Mouse (Mus musculus): ENCODE data around the gene Gpatch4. TPM values are rescaled to one million over a fixed set of nuclear protein-coding genes. Genes with fewer than 3 reads are reported as not detected.

Gene Gpatch4
- 33.7 and 35.0 TPM in 2 replicates for polyA plus RNA-seq (2015; fragmentation: Nextera tagmentation; extraction: Ambion mirVana)

- H3K4me2 ChIP-seq: peak within 1 kb of the TSS; percentile 62
- no peaks in the 10 kb centered on the region for H3K9me3 ChIP-seq
- 0 out of 2 replicates have a peak within 1 kb of the TSS, but pooled peaks have one; percentile 40 for H3K27ac ChIP-seq
- H3K27me3 ChIP-seq (replicated peaks): no peaks in the 10 kb centered on the region; the same call in 1 of the 2 replicates
- peak; percentile 89 for ATAC-seq (ENCODE audit: insufficient read depth, low FRiP score, low read depth)
- H3K36me3 ChIP-seq: no peaks in the 10 kb centered on the region
- peak within 1 kb of the TSS; percentile 84 for H3K4me3 ChIP-seq (replicated peaks)
- peak within 1 kb of the TSS; percentile 47 for H3K9ac ChIP-seq
- 10% methylated on average over 36 of the region's 36 CpGs for WGBS
- H3K4me1 ChIP-seq: 0 out of 2 replicates have a peak, but pooled peaks cover 3% of the 10 kb centered on the region
Measured at GRCm38 (mm10) chr3:88042661-88043421, at the start of gene Gpatch4. Gene Gpatch4 (plus strand): TSS chr3:88043108.

- H3K4me3 ChIP-seq (replicated peaks): no peak overlapping the region
- ATAC-seq (ENCODE audit: insufficient read depth, low FRiP score, low read depth): no peak
- H3K4me2 ChIP-seq: no peak overlapping the region
- no peaks in the 10 kb centered on the region for H3K9me3 ChIP-seq
- no peak overlapping the region for H3K9ac ChIP-seq
- H3K27ac ChIP-seq: no peak overlapping the region
- peaks cover 95% of the 10 kb centered on the region for H3K27me3 ChIP-seq (replicated peaks)
- no peaks in the 10 kb centered on the region for H3K36me3 ChIP-seq
- 0% methylated on average over 1 of the region's 6 CpGs for WGBS
- peaks cover 7% of the 10 kb centered on the region for H3K4me1 ChIP-seq
Measured at GRCm38 (mm10) chr3:87993436-87993835, 49.5 kb upstream of the Gpatch4 start.

GRCm38 (mm10) chr3:87995331-87995730 lies 47.6 kb upstream of the Gpatch4 start:
- Histone ChIP-seq H3K36me3 (no peaks in the 10 kb centered on the region), H3K4me2 (no peak overlapping the region), H3K9me3 (no peaks in the 10 kb centered on the region), H3K9ac (no peak overlapping the region), H3K27me3 (replicated peaks) (peaks cover 96% of the 10 kb centered on the region), H3K27ac (no peak overlapping the region), H3K4me1 (peaks cover 16% of the 10 kb centered on the region), H3K4me3 (replicated peaks) (no peak overlapping the region)
- ATAC-seq (ENCODE audit: insufficient read depth, low FRiP score, low read depth): no peak
- WGBS: 34% methylated on average over 11 of the region's 11 CpGs

- WGBS: 3% methylated on average over 15 of the region's 15 CpGs
- peaks cover 16% of the 10 kb centered on the region for H3K4me1 ChIP-seq
- no peaks in the 10 kb centered on the region for H3K36me3 ChIP-seq
- no peak overlapping the region; the same call in 1 of the 2 replicates for H3K4me3 ChIP-seq (replicated peaks)
- H3K4me2 ChIP-seq: peak overlapping the region; percentile 58; the same call in 1 of the 2 replicates
- H3K27me3 ChIP-seq (replicated peaks): peaks cover 96% of the 10 kb centered on the region
- no peak overlapping the region for H3K27ac ChIP-seq
- H3K9me3 ChIP-seq: no peaks in the 10 kb centered on the region
- H3K9ac ChIP-seq: no peak overlapping the region
- no peak for ATAC-seq (ENCODE audit: insufficient read depth, low FRiP score, low read depth)
Measured at GRCm38 (mm10) chr3:87996401-87996800, 46.5 kb upstream of the Gpatch4 start.

GRCm38 (mm10) chr3:87996971-87997614 lies 45.8 kb upstream of the Gpatch4 start:
- no peak for ATAC-seq (ENCODE audit: insufficient read depth, low FRiP score, low read depth)
- H3K27me3 ChIP-seq (replicated peaks): peaks cover 96% of the 10 kb centered on the region
- H3K36me3 ChIP-seq: no peaks in the 10 kb centered on the region
- WGBS: under 1% methylated on average over 49 of the region's 49 CpGs
- peaks cover 16% of the 10 kb centered on the region for H3K4me1 ChIP-seq
- peak overlapping the region; percentile 36 for H3K4me3 ChIP-seq (replicated peaks)
- peak overlapping the region; percentile 58 for H3K4me2 ChIP-seq
- H3K27ac ChIP-seq: no peak overlapping the region
- no peak overlapping the region for H3K9ac ChIP-seq
- no peaks in the 10 kb centered on the region for H3K9me3 ChIP-seq

GRCm38 (mm10) chr3:87998747-87999146 lies 44.2 kb upstream of the Gpatch4 start:
- Histone ChIP-seq H3K4me2 (no peak overlapping the region), H3K9me3 (no peaks in the 10 kb centered on the region), H3K4me3 (replicated peaks) (no peak overlapping the region), H3K4me1 (peaks cover 16% of the 10 kb centered on the region), H3K27ac (no peak overlapping the region), H3K36me3 (no peaks in the 10 kb centered on the region), H3K27me3 (replicated peaks) (peaks cover 99% of the 10 kb centered on the region), H3K9ac (no peak overlapping the region)
- 2% methylated on average over 7 of the region's 7 CpGs for WGBS
- ATAC-seq (ENCODE audit: insufficient read depth, low FRiP score, low read depth): no peak

- 2% methylated on average over 38 of the region's 38 CpGs for WGBS
- ATAC-seq (ENCODE audit: insufficient read depth, low FRiP score, low read depth): no peak
- no peak overlapping the region for H3K9ac ChIP-seq
- H3K4me3 ChIP-seq (replicated peaks): peak overlapping the region; percentile 35
- H3K27me3 ChIP-seq (replicated peaks): peaks cover 96% of the 10 kb centered on the region
- peak overlapping the region; percentile 71 for H3K4me2 ChIP-seq
- no peaks in the 10 kb centered on the region for H3K36me3 ChIP-seq
- no peaks in the 10 kb centered on the region for H3K9me3 ChIP-seq
- no peak overlapping the region for H3K27ac ChIP-seq
- peaks cover 16% of the 10 kb centered on the region for H3K4me1 ChIP-seq
Measured at GRCm38 (mm10) chr3:87999243-87999895, 43.5 kb upstream of the Gpatch4 start.

- Histone ChIP-seq H3K4me1 (peaks cover 15% of the 10 kb centered on the region), H3K9ac (no peak within 1 kb of the TSS), H3K27ac (no peak within 1 kb of the TSS), H3K9me3 (no peaks in the 10 kb centered on the region), H3K36me3 (no peaks in the 10 kb centered on the region), H3K4me2 (peak within 1 kb of the TSS; percentile 71), H3K4me3 (replicated peaks) (peak within 1 kb of the TSS; percentile 35), H3K27me3 (replicated peaks) (peaks cover 88% of the 10 kb centered on the region)
- under 1% methylated on average over 38 of the region's 39 CpGs for WGBS
- no peak for ATAC-seq (ENCODE audit: insufficient read depth, low FRiP score, low read depth)
Measured at GRCm38 (mm10) chr3:88000181-88000580, 42.7 kb upstream of the Gpatch4 start, which contains the start of gene Bcan. Gene Bcan (minus strand): TSS chr3:88000230.

GRCm38 (mm10) chr3:88000816-88001595 lies 41.9 kb upstream of the Gpatch4 start:
- Histone ChIP-seq H3K9me3 (no peaks in the 10 kb centered on the region), H3K4me1 (peaks cover 13% of the 10 kb centered on the region), H3K4me3 (replicated peaks) (peak overlapping the region; percentile 35; the same call in 1 of the 2 replicates), H3K27ac (no peak overlapping the region), H3K4me2 (peak overlapping the region; percentile 71), H3K36me3 (no peaks in the 10 kb centered on the region), H3K9ac (no peak overlapping the region), H3K27me3 (replicated peaks) (peaks cover 83% of the 10 kb centered on the region)
- 16% methylated on average over 11 of the region's 11 CpGs for WGBS
- ATAC-seq (ENCODE audit: insufficient read depth, low FRiP score, low read depth): no peak

- ATAC-seq (ENCODE audit: insufficient read depth, low FRiP score, low read depth): no peak
- Histone ChIP-seq H3K4me1 (peaks cover 9% of the 10 kb centered on the region; the same call in 1 of the 2 replicates), H3K9me3 (no peaks in the 10 kb centered on the region), H3K9ac (no peak overlapping the region; the same call in 1 of the 2 replicates), H3K27me3 (replicated peaks) (peaks cover 68% of the 10 kb centered on the region), H3K27ac (no peak overlapping the region), H3K4me2 (no peak overlapping the region), H3K36me3 (no peaks in the 10 kb centered on the region), H3K4me3 (replicated peaks) (no peak overlapping the region)
- 5% methylated on average over 17 of the region's 17 CpGs for WGBS
Measured at GRCm38 (mm10) chr3:88002291-88002976, 40.5 kb upstream of the Gpatch4 start.
